Mouse (Mus musculus) splenic B cell, adult 2 months (primary cell): ENCODE results near the gene Acot2.

Experiments
- DNase-seq: peaks from one replicate; pipeline ENCODE4 v3.0.0-alpha.2; 2011; ENCODE audit warnings: low read depth, low spot score
- H3K27me3 ChIP-seq: 2 replicates; pipeline ENCODE4 v1.6.1; 2012; ENCODE audit warnings: mild to moderate bottlenecking, low read length, moderate library complexity, mixed read lengths; ENCODE audit not compliant: control insufficient read depth, poor library complexity, insufficient read depth, severe bottlenecking
- H3K36me3 ChIP-seq: 2 replicates; pipeline ENCODE4 v1.6.1; 2012; ENCODE audit warnings: mild to moderate bottlenecking, low read length, moderate library complexity, mixed read lengths; ENCODE audit not compliant: control insufficient read depth, poor library complexity, insufficient read depth, severe bottlenecking

Acot2 gene

GRCm38 (mm10) chr12:84042248-84042647, 54.6 kb downstream of the Acot2 start:
- DNase-seq = no peak
- no peaks in the 10 kb centered on the region for H3K36me3 ChIP-seq
- no peaks in the 10 kb centered on the region for H3K27me3 ChIP-seq
